Mouse (Mus musculus): Measurements from ENCODE around the gene Stat1. TPM values are rescaled to one million over a fixed set of nuclear protein-coding genes. Genes with fewer than 3 reads are reported as not detected.

Gene Stat1
- polyA plus RNA-seq, 1 experiment from 2014 or later: 13.1 TPM

DNA sequence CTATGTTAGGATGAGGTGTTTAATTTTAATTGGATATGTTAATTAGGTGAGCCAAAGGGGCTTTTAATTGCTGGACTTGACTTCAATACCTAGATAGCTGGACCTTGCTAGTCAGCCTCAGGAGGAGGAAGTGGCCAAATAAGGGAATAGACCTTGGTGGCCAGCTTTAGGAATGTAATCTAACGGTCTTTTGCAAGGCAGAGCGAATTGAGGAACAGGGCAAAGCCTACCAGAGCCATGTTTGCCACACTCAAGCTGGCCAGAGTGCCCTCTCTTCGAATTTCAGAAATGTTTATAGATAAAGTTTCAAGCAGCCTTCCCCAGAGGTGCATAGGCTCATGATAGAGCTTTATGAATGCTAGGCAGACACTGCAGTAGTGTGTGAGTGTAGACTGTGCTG is 22.2 kb downstream of the Stat1 start:
- no peak overlapping the region for H3K9ac ChIP-seq (ENCODE audit: low read length)
- H3K4me3 ChIP-seq (ENCODE audit: low read depth, low read length): no peak overlapping the region
- ATAC-seq (no peak), DNase-seq (ENCODE audit: low spot score) (no peak)
- no peaks in the 10 kb centered on the region for H3K9me3 ChIP-seq (replicated peaks; ENCODE audit: control insufficient read depth, low read length)
- 72% methylated on average over 3 of the region's 3 CpGs for WGBS
- no peak overlapping the region for H3K4me2 ChIP-seq (ENCODE audit: low read length)
- no peaks in the 10 kb centered on the region for H3K36me3 ChIP-seq (ENCODE audit: control insufficient read depth, insufficient read depth, low read length)
- H3K27me3 ChIP-seq (replicated peaks; ENCODE audit: control insufficient read depth, insufficient read depth, low read length): no peaks in the 10 kb centered on the region
- H3K4me1 ChIP-seq (ENCODE audit: control insufficient read depth, insufficient read depth, low read length): no peaks in the 10 kb centered on the region
- H3K27ac ChIP-seq (ENCODE audit: low read depth, low read length): no peak overlapping the region

DNA sequence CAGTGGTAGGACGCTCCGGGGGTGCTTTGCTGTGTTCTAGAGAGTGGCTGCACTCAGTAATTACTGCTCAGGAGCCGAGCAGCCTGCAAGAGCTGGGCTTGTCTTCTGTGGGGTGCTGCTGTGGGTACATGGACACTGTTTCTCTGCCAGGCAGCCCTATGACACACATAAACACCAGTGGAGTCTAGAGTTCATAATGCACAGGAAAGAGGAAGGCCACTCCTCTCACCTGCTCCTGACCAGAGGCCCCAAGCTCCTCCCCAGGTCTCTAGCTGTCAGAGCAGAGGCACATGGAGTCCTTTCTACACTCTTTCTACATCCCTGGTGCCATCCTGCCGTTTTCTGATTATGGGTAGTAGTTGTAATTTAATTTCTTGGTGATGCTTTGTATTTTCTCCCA is 22.9 kb downstream of the Stat1 start:
- Histone ChIP-seq H3K9ac (ENCODE audit: low read length) (no peak overlapping the region), H3K36me3 (ENCODE audit: control insufficient read depth, insufficient read depth, low read length) (no peaks in the 10 kb centered on the region), H3K27ac (ENCODE audit: low read depth, low read length) (no peak overlapping the region), H3K4me2 (ENCODE audit: low read length) (no peak overlapping the region), H3K4me3 (ENCODE audit: low read depth, low read length) (no peak overlapping the region), H3K4me1 (ENCODE audit: control insufficient read depth, insufficient read depth, low read length) (no peaks in the 10 kb centered on the region), H3K27me3 (replicated peaks; ENCODE audit: control insufficient read depth, insufficient read depth, low read length) (no peaks in the 10 kb centered on the region), H3K9me3 (replicated peaks; ENCODE audit: control insufficient read depth, low read length) (no peaks in the 10 kb centered on the region)
- no peak for ATAC-seq
- no peak for DNase-seq (ENCODE audit: low spot score)
- WGBS: 75% methylated on average over 4 of the region's 4 CpGs

DNA sequence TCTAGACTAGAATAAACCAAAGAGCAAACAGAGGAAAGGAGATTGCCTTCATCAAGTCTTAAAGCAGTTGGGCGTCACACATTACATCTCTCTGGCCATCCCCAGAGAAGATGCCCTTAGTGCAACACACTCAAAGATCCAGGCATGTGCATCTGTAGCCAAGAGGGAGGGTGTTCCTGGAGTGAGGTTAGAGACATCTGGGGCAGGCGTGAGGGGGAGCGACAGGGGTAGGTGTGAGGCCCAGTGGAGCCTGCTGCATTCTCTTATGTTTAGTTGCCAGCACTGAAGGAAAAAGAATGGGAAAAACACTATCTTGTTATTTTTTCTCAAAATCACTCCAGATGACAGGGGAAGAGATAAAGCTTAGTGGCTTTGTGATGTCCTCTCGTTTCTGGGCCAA is 24.0 kb downstream of the Stat1 start:
- H3K4me2 ChIP-seq (ENCODE audit: low read length): no peak overlapping the region
- no peak overlapping the region for H3K27ac ChIP-seq (ENCODE audit: low read depth, low read length)
- no peak for DNase-seq (ENCODE audit: low spot score)
- H3K4me3 ChIP-seq (ENCODE audit: low read depth, low read length): no peak overlapping the region
- no peak overlapping the region for H3K9ac ChIP-seq (ENCODE audit: low read length)
- no peaks in the 10 kb centered on the region for H3K27me3 ChIP-seq (replicated peaks; ENCODE audit: control insufficient read depth, insufficient read depth, low read length)
- ATAC-seq: no peak
- H3K36me3 ChIP-seq (ENCODE audit: control insufficient read depth, insufficient read depth, low read length): no peaks in the 10 kb centered on the region
- H3K9me3 ChIP-seq (replicated peaks; ENCODE audit: control insufficient read depth, low read length): no peaks in the 10 kb centered on the region
- 83% methylated on average over 4 of the region's 4 CpGs for WGBS
- H3K4me1 ChIP-seq (ENCODE audit: control insufficient read depth, insufficient read depth, low read length): no peaks in the 10 kb centered on the region

DNA sequence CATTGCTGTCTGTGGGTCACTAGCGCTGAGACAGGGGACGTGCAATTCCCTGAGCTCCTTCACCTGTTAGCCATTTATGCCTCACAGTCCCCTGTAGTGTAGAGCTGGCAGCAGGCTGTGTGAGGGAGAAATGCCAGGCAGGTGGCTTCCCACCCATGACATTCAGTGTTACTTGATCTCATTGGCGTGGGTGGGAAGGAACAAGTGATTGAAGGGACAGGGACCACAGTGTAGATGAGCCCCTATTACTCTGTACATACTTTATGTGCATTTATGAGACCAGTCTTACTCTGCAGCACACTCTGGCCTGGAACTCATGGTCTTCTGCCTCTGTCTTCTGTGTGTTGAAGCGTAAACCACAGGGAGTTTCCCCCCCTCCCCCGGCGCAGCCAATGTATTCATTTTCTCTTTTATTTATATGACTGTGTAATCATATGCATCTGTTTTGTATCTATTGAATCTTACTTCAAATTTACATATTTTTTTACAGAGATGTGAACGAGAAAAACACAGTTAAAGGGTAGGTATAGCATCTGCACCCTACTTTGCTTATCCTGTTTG is 24.4 kb downstream of the Stat1 start:
- no peaks in the 10 kb centered on the region for H3K27me3 ChIP-seq (replicated peaks; ENCODE audit: control insufficient read depth, insufficient read depth, low read length)
- H3K27ac ChIP-seq (ENCODE audit: low read depth, low read length): no peak overlapping the region
- H3K4me1 ChIP-seq (ENCODE audit: control insufficient read depth, insufficient read depth, low read length): no peaks in the 10 kb centered on the region
- DNase-seq (ENCODE audit: low spot score) (no peak), ATAC-seq (no peak)
- no peak overlapping the region for H3K9ac ChIP-seq (ENCODE audit: low read length)
- H3K4me3 ChIP-seq (ENCODE audit: low read depth, low read length): no peak overlapping the region
- H3K36me3 ChIP-seq (ENCODE audit: control insufficient read depth, insufficient read depth, low read length): no peaks in the 10 kb centered on the region
- no peaks in the 10 kb centered on the region for H3K9me3 ChIP-seq (replicated peaks; ENCODE audit: control insufficient read depth, low read length)
- WGBS: 90% methylated on average over 7 of the region's 7 CpGs
- H3K4me2 ChIP-seq (ENCODE audit: low read length): no peak overlapping the region

DNA sequence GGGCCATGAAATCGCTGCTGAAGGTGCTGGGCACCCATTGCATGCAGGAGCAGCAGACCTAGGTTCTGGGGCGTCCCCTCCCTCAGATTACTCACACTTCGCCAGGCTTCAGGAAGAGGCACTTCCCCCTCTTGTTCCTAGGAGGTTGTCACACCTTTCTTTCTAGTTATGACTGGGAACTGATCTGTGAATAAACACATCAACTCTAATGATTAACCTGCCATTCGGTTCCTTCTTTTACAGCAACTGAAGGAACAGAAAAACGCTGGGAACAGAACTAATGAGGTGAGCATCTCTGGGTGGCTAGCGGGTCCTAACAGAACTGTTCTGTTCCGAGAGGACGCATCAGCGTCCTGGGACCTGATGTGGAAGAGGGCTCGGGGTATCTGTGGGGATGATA is 25.7 kb downstream of the Stat1 start:
- Histone ChIP-seq H3K36me3 (ENCODE audit: control insufficient read depth, insufficient read depth, low read length) (no peaks in the 10 kb centered on the region), H3K4me3 (ENCODE audit: low read depth, low read length) (no peak overlapping the region), H3K9me3 (replicated peaks; ENCODE audit: control insufficient read depth, low read length) (no peaks in the 10 kb centered on the region), H3K4me2 (ENCODE audit: low read length) (no peak overlapping the region), H3K9ac (ENCODE audit: low read length) (no peak overlapping the region), H3K4me1 (ENCODE audit: control insufficient read depth, insufficient read depth, low read length) (no peaks in the 10 kb centered on the region), H3K27me3 (replicated peaks; ENCODE audit: control insufficient read depth, insufficient read depth, low read length) (no peaks in the 10 kb centered on the region), H3K27ac (ENCODE audit: low read depth, low read length) (no peak overlapping the region)
- ATAC-seq: no peak
- 79% methylated on average over 10 of the region's 10 CpGs for WGBS
- no peak for DNase-seq (ENCODE audit: low spot score)

DNA sequence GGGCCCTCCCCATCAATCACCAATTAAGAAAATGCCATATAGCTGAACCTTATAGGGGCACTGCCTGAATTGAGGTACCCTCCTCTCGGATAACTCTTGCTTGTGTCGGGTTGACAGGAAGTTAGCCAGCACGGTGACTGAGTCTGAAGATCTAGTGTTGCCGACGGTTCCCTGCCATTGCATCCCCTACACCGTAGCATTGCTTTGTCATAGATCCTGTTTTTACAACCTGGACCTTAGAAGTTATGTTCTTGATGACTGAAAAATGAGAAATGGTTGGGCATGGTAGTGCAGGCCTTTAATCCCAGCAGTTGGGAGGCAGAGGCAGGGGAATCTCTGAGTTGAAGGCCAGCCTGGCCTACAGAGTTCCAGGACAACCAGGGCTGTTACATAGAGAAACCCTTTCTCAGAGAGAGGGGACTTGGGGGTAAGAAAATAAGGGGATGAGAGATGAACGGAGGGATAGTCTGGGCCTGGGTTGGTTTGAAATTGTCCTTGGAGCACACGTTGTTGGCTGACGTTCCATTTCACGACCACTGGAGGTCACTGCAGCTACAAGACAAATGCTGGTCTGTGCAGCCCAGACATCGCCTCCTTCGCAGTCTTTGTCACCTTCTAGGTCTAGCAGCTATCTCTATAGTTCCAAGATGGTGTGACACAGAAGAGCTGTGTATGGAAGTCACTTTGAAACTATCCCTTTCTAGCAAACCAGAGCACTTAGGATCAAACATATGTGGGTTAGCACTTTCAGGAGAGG is 27.2 kb downstream of the Stat1 start:
- H3K4me3 ChIP-seq (ENCODE audit: low read depth, low read length): no peak overlapping the region
- no peak overlapping the region for H3K27ac ChIP-seq (ENCODE audit: low read depth, low read length)
- DNase-seq (ENCODE audit: low spot score): peak; percentile 86
- no peaks in the 10 kb centered on the region for H3K27me3 ChIP-seq (replicated peaks; ENCODE audit: control insufficient read depth, insufficient read depth, low read length)
- ATAC-seq: peak; percentile 79
- no peaks in the 10 kb centered on the region for H3K36me3 ChIP-seq (ENCODE audit: control insufficient read depth, insufficient read depth, low read length)
- H3K9me3 ChIP-seq (replicated peaks; ENCODE audit: control insufficient read depth, low read length): no peaks in the 10 kb centered on the region
- H3K4me1 ChIP-seq (ENCODE audit: control insufficient read depth, insufficient read depth, low read length): no peaks in the 10 kb centered on the region
- 53% methylated on average over 12 of the region's 12 CpGs for WGBS
- H3K4me2 ChIP-seq (ENCODE audit: low read length): no peak overlapping the region
- H3K9ac ChIP-seq (ENCODE audit: low read length): no peak overlapping the region

DNA sequence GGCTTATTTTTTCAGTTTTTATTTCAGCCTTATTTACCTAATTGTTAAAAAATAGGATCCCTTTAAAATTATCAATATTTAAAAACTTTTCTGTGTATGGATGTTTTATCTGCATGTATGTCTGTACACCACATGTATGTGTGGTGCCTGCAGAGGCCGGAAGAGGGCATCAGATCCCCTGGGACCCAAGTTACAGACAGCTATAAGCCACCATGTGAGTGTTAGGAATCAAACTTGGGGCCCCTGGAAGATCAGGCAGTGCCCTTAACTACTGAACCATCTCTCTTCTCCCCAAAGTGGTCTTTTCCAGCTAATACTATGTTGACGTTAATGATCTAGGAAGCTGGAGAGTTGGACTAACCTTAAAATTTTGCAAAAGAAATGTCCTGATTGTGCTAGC is 28.2 kb downstream of the Stat1 start:
- Histone ChIP-seq H3K4me3 (ENCODE audit: low read depth, low read length) (no peak overlapping the region), H3K27ac (ENCODE audit: low read depth, low read length) (no peak overlapping the region), H3K9ac (ENCODE audit: low read length) (no peak overlapping the region), H3K4me1 (ENCODE audit: control insufficient read depth, insufficient read depth, low read length) (no peaks in the 10 kb centered on the region), H3K27me3 (replicated peaks; ENCODE audit: control insufficient read depth, insufficient read depth, low read length) (no peaks in the 10 kb centered on the region), H3K4me2 (ENCODE audit: low read length) (no peak overlapping the region), H3K9me3 (replicated peaks; ENCODE audit: control insufficient read depth, low read length) (no peaks in the 10 kb centered on the region), H3K36me3 (ENCODE audit: control insufficient read depth, insufficient read depth, low read length) (no peaks in the 10 kb centered on the region)
- no peak for DNase-seq (ENCODE audit: low spot score)
- 89% methylated on average over 2 of the region's 2 CpGs for WGBS
- ATAC-seq: no peak

DNA sequence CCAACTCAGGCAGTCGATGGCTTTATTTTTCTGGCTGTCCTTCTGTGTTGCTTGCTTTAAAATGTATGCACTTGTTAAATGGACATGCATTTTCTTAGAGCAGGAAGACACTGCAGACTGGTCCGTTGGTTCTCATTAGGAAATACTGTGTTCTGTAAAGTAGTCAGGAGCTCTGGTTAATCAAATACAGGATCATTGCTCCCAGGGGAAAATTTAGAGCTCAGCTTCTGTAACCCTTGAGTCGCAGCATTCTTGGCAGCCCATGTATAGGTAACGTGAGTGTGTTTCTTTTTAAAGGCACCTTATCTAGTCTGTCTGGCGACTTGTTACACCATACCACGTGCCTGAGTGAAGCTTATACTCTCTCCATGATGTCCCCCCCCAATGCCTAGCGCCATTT is 28.9 kb downstream of the Stat1 start:
- H3K27ac ChIP-seq (ENCODE audit: low read depth, low read length): no peak overlapping the region
- DNase-seq (ENCODE audit: low spot score) (no peak), ATAC-seq (no peak)
- no peaks in the 10 kb centered on the region for H3K9me3 ChIP-seq (replicated peaks; ENCODE audit: control insufficient read depth, low read length)
- 79% methylated on average over 7 of the region's 7 CpGs for WGBS
- no peak overlapping the region for H3K4me3 ChIP-seq (ENCODE audit: low read depth, low read length)
- no peaks in the 10 kb centered on the region for H3K4me1 ChIP-seq (ENCODE audit: control insufficient read depth, insufficient read depth, low read length)
- no peak overlapping the region for H3K4me2 ChIP-seq (ENCODE audit: low read length)
- no peaks in the 10 kb centered on the region for H3K27me3 ChIP-seq (replicated peaks; ENCODE audit: control insufficient read depth, insufficient read depth, low read length)
- H3K36me3 ChIP-seq (ENCODE audit: control insufficient read depth, insufficient read depth, low read length): no peaks in the 10 kb centered on the region
- H3K9ac ChIP-seq (ENCODE audit: low read length): no peak overlapping the region

DNA sequence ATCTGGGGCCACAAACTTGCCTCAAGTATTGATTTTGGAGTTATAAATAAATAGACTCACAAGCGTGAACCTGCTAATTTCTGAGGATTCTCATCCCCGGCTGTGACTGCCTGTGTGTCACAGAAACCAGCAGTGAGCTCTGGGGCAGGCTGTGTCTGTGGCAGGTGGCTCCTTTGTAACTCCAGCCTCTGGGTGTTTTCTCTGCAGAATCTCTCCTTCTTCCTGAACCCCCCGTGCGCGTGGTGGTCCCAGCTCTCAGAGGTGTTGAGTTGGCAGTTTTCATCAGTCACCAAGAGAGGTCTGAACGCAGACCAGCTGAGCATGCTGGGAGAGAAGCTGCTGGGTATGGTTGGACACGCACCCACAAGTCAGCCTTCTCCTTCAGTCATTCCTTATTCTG is 29.5 kb downstream of the Stat1 start:
- Histone ChIP-seq H3K4me2 (ENCODE audit: low read length) (no peak overlapping the region), H3K9ac (ENCODE audit: low read length) (no peak overlapping the region), H3K36me3 (ENCODE audit: control insufficient read depth, insufficient read depth, low read length) (no peaks in the 10 kb centered on the region), H3K4me3 (ENCODE audit: low read depth, low read length) (no peak overlapping the region), H3K27me3 (replicated peaks; ENCODE audit: control insufficient read depth, insufficient read depth, low read length) (no peaks in the 10 kb centered on the region), H3K27ac (ENCODE audit: low read depth, low read length) (no peak overlapping the region), H3K4me1 (ENCODE audit: control insufficient read depth, insufficient read depth, low read length) (no peaks in the 10 kb centered on the region), H3K9me3 (replicated peaks; ENCODE audit: control insufficient read depth, low read length) (no peaks in the 10 kb centered on the region)
- no peak for DNase-seq (ENCODE audit: low spot score)
- no peak for ATAC-seq
- 80% methylated on average over 7 of the region's 7 CpGs for WGBS
